Mouse (Mus musculus) heart, postnatal 4 days (tissue): ENCODE measurements around the gene Ccdc61. TPM values are rescaled to one million over a fixed set of nuclear protein-coding genes. Genes with fewer than 3 reads are reported as not detected.
A peak's percentile ranks its signal among the peaks of the same experiment; 100 is the strongest.
"Not testable (repeated sequence)": the region's sequence is repeated elsewhere in the genome, so short reads cannot be mapped to it uniquely, and the experiment has no call there.

ENCODE experiments used
- DNase-seq: peaks from one replicate; pipeline ENCODE4 v3.0.0; 2021
- total RNA-seq, 2 experiments: library from RNA; stranded (reverse); gene quantifications; 2 replicates each; pipeline ENCODE4 v1.2.3; 2021

Ccdc61 gene
- total RNA-seq, 2 experiments from 2014 or later = 11.9 to 14.9 TPM

DNA sequence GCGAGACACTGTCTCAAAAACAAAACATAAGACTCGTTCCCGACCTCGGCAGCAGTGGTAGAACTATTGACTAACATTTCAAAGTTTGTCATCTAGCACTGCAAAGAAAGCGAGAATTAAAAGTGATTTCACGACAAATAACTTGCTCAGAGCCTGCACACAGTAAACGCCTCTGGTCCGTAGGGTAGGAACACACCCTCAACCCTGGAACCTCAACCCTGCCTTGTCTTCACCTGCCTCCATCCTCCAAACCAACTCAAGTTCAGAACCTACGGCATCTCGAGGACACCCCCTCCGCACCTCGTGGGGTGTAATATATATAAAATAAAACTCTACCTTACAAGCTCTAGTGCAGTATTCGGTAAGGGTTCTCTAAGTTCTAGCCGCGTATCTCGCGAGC is 418 bp downstream of the Ccdc61 start:
- DNase-seq = no peak

DNA sequence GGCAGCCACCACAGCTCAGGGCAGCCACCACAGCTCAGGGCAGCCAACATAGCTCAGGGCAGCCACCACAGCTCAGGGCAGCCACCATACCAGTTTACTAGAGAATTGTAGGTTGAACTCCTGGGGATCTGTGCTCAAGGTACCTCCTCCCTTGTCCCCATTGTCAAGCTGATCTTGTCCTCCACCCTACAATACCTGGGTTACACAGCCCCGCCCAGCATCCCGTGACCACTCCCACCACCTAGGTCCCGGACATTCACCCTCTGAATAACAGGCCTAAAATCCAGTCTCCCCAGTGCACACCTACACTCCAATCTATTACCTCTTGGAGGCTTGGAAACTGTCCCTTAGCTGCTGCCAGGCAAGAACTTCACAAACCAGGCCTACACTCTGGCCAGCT is 5.2 kb downstream of the Ccdc61 start:
- DNase-seq = no peak

DNA sequence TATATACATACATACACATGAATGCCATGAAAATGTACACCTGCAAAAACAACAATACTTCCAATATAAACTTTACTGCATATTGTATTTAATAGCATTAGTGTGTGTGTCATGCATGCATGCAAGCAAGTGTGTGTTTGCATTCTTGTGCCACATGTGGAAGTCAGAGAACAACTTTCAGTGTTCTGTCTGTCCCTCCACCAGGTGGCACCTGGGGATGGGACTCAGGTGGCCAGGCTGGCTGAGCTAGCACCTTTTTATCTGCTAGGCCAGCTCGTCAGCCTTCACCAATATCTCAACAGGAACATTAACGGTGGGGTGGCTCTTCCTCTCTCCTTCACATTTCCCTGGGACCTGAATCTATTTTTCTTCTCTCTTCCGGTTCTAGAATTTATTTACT is 7.7 kb downstream of the Ccdc61 start:
- DNase-seq = no peak

DNA sequence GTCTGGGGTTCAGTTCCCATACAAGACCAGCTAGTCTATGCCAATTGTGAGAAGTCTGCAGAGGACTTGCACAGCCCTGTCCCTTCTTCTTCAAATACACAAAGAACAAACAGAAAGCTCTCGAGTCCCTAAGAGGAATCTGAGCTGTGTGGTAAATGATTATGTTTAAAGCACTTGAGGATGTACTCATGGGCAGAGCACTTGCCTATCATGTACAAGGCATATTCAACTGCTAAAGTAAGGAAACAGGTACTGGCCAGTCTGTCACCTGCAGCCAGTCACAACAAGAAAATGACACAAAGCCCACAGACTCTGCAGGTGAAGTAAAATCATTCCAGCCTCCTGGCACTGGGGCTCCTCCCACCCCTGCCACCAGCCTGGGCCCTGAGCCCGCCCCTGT is 9.7 kb downstream of the Ccdc61 start:
- no peak for DNase-seq

DNA sequence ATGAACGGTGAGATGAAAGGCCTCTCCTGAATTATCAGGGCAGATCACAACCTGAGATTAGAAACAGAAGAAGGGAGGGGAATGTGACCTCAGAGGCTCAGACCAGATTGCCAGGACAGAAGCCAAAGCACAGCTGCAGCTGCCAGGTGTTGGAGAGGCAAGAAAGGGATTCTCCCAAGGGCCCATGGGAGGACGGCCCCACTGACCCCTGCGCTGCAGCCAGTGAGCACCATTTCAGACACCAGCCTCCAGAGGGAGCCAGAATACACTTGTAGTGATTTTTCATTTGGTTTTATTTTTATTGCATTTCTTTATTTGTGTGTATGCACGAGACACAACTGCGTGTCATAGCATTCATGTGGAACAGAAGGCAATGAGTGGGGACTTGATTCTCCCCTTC is 13.7 kb downstream of the Ccdc61 start:
- DNase-seq = peak; percentile 61

DNA sequence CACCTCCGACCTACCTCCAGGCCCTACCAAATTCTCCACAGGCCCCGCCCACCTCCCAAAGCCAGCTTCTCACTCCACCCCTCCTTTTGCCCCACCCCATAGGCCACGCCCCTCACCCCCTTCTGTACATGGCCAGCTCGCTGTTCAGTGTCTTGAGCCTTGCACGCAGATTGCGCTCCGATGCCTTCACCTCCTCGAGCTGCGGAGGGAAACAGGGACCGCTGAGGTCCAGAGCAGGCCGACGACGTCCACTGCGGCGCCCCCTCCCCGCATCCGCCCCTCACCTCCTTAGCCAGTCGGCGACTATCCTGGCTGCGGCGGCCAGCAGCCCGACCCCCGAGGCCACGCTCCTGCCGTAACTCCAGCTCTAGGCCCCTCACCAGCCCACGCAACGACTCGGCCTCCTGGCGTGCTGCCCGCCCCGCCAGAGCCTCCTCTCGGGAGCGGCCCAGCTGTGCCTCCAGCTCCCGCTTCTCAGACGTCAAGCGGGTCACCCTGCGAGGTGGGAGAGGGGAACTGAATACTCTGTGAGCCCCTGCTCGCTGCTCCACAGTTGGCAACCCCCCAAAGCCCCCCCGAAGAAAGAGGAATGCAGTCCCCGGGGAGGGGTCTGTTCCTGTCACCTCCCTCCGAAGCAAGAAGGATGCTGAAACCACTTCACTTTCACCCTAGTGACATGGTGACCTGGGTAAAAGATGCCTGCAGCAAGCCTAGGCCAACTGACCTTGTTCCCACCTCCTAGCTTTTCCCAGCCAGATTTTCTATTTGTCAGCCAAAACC is 16.4 kb downstream of the Ccdc61 start:
- peak; percentile 68 for DNase-seq

DNA sequence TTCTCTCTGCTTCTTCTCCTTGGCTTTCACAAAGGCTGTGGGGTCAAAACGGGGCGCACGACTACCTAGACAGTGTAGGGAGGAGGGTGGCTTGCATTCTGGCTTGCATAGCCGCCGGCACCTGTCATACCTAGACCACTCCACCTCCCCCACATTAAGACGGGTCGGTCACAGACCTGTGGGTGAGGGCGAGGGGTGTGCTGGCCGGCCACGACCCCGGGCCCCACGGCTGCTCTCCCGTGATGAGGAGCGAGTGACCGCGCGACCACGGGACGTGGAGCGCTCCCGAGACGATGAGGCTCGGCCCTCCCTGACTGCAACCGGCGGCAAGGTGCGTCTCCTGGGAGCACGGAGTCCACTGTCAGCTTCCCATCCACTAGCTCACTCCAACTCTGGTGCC is 17.2 kb downstream of the Ccdc61 start:
- DNase-seq = no peak

DNA sequence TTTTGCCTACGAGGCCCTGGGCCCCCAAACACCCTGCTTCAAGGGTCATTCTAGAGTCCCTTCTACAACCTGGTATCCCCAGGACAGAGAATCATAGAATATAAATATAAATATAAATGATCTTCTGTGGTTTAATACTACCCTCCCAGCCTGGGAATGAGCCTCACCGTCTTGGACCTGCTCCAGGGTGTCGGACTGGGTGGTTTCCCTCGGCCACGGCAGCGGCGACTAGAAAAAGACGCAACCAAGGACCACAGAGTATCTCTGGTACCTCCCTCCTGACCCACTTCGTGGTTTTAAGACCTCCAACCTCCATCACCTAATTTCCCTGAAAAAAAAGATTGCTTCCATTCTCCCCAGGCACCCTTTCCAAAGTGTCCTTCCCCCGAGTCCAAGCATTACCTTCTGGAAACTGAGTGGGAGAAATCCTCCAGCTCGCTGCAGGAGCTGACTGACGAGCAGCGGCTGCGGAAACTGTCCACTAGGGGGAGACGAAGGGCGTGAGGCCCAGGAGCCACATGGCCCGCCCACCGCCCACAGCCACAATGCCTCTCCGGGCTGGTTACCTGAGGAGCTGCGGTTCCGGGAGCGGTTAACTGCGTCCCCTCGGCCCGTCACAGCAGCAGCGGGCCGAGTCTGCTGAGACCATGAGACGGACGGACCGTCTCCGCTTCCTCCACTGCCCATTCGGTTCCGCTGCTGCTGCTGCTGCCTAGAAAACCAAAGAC is 18.2 kb downstream of the Ccdc61 start:
- peak; percentile 91 for DNase-seq

DNA sequence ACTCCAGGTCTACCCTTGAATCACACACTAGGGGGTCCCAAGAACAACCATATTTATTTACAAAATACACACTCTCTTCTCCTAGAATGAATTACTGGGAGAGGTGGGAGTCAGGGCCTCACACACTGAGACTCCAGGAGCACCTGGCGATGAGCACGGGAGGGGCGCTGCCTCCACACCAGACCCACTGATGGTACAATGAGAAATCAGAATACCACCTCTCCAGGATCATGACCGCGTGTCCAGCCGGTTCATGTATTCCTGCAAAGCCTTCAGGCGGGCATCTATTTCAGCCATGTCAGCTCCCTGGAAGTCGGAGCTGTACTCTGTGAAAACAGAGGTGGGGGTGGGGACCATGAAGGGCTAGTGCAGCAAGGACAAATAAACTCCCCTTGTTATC is 19.4 kb downstream of the Ccdc61 start:
- DNase-seq = no peak

DNA sequence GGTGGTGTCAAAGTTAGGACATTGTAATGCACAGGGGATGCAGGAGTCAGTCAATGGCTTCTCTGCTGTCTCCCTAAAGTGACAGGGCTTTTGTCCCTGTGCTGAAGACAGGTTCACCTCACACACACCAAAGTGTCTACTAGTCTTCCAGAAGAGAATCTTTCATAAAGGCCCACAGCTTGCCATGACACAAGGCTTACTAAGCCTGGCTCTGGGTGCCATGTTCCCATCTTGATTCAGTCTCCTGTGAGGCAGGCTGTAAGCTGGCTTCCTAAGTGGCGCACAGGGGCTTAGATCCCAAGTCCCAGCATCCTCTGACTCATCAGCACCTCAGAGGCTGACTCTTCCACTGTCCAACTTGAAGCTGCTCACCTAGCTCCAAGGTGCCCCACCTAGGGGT is 23.3 kb downstream of the Ccdc61 start:
- no peak for DNase-seq

DNA sequence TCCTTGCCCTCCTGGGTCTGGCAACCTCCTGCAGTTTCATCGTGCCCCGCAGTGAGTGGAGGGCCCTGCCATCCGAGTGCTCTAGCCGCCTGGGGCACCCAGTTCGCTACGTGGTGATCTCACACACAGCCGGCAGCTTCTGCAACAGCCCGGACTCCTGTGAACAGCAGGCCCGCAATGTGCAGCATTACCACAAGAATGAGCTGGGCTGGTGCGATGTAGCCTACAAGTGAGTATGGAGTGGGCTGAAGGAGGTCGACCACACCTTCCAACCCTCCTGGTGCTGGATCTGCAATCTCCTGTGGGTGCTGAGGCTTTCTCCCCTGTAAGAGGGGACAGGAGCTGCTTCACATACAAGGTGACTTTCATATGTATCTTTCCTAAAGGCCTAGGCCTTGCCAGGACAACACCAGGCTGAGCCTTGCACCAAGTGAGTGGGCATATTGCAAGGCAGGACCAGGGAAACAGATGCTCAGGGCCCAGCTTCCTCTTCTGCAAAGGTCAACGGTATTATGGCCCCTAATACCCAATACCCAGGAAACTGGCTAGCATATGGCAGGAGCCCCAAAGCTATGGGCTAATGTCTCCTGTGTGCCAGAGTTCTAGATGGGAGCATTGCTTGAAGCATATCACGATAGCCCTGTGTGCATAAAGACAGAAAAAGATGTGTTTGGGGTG is 25.3 kb downstream of the Ccdc61 start:
- DNase-seq = no peak

DNA sequence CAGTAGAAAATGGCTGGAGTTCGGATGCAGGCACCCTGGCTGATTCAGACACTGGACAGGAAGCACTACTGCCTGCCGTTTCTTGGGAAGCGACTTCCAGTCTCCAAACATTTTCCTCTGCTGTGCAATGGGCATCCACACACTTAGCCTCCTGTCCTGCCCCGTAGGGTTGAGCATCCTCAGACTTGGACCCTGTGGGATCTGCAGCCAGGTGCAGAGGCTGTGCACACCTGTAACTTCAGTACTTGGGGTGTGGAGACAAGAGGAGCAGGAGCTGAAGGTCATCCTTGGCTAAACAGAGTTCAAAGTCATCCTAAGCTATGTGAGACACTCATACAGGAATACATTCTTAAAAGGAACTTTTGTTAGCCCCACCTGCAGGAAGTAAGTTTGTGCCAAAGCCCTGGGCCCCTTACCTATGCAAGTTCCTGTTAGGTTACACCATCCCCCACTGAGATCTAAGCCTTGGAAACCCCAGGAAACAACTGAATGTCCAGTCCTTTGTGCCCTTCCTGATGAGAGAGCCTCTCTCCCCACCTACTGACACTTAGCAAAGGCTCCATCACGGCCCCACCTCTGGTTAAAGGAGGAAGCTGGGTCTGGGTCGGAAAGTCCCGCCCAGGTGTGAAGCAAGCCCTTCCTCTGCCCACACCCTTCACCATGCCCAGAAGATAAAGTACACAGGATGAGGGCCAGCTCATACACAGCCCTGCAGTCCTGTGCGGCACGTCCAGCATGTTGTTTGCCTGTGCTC is 26.0 kb downstream of the Ccdc61 start:
- DNase-seq = no peak

DNA sequence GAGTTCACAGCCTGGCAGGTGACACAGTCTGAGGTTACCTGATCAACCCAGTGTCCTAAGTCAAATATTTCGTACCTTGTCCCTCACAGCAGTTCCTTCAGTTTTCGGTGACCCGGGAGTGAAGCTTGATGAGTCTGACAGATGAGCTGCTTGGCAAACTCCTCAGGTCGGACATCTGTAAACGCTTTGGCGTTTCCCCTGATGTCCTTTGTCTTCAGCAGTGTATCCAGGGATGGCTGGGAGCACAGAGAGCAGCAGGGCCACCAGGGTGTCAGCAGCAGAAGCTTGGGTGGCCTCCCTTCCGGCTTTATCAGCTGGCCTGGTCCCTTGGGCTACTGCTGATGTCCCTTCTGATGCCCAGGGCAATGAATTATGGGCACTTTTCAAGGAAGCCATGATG is 31.5 kb downstream of the Ccdc61 start:
- no peak for DNase-seq

DNA sequence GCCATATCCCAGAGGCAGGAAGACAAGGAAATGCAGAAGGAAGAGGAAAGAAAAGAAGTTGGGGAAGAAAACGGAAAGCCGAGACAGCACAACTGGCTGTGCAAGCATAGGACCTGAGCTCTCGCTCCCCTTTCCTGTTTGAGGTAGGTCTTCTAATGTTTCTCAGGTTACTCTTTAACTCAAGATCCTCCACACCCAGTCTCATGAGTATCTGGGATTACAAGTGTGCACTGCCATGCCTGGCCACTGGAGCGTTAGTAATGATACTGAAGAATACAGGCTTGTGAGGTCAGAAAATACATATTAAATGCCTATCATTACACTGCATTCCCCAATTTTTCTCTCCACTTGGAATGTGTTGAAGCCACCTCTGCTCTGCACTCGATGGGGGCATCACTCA is 34.8 kb downstream of the Ccdc61 start:
- no peak for DNase-seq

DNA sequence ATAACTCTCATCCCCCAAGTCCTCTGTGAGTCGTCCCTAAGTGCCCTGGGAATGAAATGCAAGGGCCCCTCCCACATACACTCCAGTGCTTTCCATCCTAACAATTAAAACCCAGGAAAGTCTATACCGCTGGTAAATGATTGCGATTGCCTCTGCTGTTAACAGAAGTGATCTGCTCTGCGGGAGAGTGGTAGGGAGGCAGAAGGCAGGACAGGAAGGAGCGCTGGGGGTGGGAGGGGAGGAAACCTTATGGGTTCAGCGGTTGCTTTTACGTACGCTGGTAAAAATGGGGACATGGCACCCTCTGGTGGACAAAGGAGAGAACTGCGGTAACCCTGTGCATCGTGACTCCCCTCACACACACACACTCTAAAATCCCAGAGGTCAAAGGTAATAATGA is 37.0 kb downstream of the Ccdc61 start:
- DNase-seq = peak; percentile 75

DNA sequence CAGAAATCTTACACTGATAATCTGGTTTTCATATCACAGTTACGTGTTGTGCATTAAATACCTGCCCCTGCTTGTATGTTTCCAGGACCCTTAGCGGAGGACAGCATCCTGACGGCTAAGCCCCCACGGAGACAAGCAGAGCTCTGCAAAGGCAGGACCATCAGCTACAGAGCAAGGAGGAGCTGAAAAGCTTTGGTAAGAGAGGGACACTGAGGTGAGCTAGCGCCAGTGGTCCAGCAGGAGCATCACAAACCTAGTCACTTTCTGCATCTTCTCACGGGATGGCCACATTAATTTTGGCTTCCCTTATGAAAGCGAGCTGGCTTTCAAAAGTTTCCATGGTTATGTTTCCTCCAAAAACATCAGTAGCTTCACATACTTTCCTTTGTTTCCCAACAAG is 37.4 kb downstream of the Ccdc61 start:
- DNase-seq = no peak

DNA sequence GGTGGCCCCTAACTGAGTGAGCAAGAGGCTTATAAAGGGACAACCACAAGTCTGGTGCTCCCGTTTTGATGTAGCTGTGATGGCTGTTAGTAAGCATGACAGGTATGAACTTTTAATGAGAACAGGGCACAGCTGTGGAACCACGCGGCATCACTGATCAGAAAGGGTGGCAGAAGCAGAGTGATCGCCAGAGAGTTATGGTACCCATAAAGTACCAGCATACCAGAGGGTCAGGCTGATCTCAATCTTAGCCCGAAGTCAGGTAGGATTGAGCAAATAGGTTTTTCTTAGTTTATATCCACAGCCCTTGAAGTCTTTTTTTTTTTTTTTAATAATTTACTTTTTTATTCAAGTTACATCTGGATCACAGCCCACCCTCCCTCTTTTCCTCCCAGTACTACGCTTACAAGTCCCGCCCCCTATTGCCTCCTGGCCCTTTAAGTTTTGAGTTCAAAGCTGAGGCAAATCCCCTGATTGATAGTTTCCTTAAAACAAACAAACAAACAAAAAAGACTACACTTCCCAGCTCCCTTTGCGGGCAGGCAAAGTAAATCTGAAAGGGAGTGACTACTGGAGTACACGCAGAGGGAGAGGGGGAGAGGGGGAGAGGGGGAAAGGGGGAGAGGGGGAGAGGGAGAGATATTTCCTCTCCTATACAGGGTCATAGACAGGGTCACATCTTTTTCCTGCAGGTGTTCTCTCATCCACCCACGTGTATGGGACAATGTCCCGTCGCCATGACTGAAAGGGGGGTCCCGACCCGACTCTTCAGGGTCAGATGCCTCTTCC is 38.0 kb downstream of the Ccdc61 start:
- DNase-seq = no peak

DNA sequence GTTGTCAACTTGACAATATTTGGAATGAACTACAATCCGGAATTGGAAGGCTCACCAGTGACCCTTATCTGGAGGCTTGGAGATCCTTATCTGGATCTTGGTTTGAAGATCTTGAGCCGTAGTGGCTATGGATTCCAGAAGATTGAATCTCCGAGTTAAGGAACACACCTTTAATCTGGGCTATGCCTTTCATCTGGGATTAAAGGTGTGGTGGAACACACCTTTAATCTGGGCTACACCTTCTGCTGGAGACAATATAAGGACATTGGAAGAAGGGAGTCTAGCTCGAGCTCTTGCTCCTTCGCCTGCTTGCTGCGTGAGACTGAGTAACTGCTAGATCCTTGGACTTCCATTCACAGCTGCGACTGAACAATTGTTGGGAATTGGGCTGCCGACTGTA is 39.2 kb downstream of the Ccdc61 start, which contains the start of gene Pglyrp1:
Gene Pglyrp1 (plus strand): TSS at position 301 of the 400 bp plus-strand sequence.
- DNase-seq = not testable (repeated sequence)

DNA sequence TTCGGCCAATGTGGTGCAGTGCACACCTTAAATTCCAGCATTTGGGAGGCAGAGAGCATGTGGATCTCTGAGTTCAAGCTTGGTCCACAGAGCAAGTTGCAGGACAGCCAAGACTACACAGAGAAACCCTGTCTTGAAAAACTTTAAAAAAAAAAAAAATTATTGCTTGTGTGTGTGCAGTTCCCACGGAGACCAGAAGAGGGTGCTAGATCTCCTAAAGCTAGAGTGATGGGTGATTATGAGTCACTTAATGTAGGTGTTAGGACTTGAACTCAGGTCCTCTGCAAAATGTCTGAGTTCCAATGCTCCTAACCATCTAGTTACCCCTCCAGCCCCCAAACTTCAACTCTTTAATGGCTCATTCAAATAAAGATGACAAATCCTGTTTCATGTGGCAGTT is 41.7 kb downstream of the Ccdc61 start:
- no peak for DNase-seq

DNA sequence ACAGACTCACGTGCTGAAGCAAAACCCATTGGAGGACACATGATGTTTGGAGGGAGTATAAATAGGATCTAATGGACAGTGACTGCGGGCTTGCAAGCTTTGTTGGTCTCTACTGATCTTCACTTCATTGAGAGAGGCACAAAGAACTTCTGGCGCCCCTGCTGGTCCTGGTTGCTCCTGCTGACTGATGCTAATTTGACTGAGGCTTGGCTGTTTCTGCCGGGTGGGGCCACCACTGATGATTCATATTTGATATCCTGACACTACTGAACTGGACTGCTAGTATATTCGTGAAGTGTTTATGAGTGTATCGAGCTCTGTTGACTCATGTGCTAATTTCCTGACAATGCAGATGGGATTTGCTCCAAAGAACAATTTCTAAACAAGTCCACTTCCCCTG is 47.4 kb downstream of the Ccdc61 start:
- no peak for DNase-seq

DNA sequence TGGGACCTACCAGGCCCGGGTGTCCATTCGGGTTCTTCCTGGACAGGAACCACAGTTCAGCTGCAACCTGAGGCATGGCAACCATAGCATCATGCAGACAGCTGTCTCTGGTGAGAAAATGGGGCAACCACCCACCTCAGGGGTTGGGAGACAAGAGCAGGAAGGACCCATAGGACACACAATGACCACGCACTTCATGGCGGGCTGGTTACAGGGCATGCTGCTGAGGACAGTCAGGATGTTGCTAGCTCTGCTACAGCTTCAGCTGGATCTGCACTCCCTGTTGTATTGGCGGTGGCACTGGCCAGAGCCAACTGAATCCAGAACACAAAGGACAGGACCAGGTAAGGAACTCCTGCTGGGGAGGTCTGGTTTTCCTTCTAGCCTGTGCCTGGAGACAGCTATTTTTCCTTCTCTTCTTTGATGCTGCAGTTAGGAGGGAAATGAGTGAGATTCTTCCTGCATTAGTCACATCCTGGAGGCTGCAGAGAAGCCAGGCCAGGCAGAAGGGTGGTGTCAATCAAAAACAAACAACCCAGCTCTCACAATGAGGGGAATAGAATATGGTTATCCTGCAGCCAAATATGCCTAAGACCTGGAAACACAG is 51.8 kb downstream of the Ccdc61 start:
- peak; percentile 28 for DNase-seq

DNA sequence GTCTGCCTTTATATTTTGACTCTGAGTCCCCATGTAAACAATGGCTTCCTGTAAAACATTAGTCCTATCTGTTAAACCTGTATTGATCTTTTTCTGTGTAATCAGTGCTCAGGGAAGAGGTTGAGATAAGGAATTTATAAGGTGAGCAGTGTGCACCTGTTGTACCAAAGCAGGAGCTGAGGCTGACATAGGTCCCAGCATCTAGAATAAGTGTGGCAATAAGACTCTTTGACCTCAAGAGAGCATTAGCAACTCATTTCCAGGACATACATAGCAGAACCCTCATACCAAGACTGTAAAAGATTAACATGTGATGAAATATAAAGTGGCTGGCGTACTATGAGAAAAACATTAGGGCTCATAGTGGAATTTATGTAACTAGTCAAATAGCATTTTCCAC is 61.8 kb downstream of the Ccdc61 start:
- DNase-seq = no peak
